Mouse (Mus musculus) brain, adult 2 months (tissue): ENCODE measurements around the gene Gm7995.
"Not testable (repeated sequence)": the region's sequence is repeated elsewhere in the genome, so short reads cannot be mapped to it uniquely, and the experiment has no call there.

Experiments used
- DNase-seq: peaks from one replicate; pipeline ENCODE4 v3.0.0; 2011; ENCODE audit warnings: low read depth, low spot score

Gm7995 gene

GRCm38 (mm10) chr14:42309910-42310309, at the start of gene Gm7995:
Gene Gm7995, plus strand, starts transcription at chr14:42310210.
- not testable (repeated sequence) for DNase-seq

DNA sequence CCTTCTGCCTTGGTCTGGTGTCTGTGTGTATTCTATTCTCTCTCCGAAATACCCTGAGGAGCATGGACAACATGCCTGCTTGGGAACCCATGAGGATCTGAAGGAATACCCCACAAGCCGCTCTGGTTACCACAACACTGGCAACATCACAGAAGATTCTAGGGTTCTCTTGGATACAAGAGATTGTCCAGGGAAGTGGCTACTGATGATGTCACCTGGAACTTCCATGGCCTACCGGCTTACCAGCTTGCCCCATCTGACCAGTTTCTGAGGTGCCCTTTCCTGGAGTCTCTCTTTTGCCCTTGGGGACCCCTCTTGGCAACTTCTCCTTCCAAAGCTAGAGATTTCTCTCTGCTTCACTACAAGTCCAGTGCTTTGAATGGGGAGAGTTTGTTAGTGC, 12.8 kb upstream of the Gm7995 start, which contains the start of gene Gm9611:
Gene Gm9611, minus strand, starts transcription at position 101 of the 400 bp plus-strand sequence.
- DNase-seq = not testable (repeated sequence)
